Mouse (Mus musculus) ES-E14 (cell line): ENCODE data around the gene Frem1. TPM values are rescaled to one million over a fixed set of nuclear protein-coding genes. Genes with fewer than 3 reads are reported as not detected.

Experiments
- DNase-seq: peaks from one replicate; pipeline ENCODE4 v3.0.0-alpha.2; 2013; ENCODE audit warnings: low read depth, low spot score
- H3K27ac ChIP-seq: 2 replicates; pipeline ENCODE4 v1.5.1; 2012; ENCODE audit warnings: low read depth, mild to moderate bottlenecking, low read length, moderate library complexity, mixed read lengths; ENCODE audit not compliant: poor library complexity, insufficient read depth, severe bottlenecking
- H3K36me3 ChIP-seq: 2 replicates; pipeline ENCODE4 v1.6.1; 2012; ENCODE audit warnings: mild to moderate bottlenecking, low read length, moderate library complexity, mixed read lengths; ENCODE audit not compliant: control insufficient read depth, poor library complexity, insufficient read depth, severe bottlenecking
- H3K4me1 ChIP-seq, 2 experiments: fragments of 150-350 bp in 1 of 2; sonication (generic) in 1 of 2; 2 replicates each; pipeline ENCODE4 v1.6.1; 2012; ENCODE audit warnings: low read length in 2 of 2, mild to moderate bottlenecking in 1 of 2, mixed read lengths in 1 of 2; ENCODE audit not compliant: control insufficient read depth in 2 of 2, insufficient read depth in 2 of 2, poor library complexity in 1 of 2
- H3K4me3 ChIP-seq, 2 experiments: fragments of 150-350 bp in 1 of 2; sonication (generic) in 1 of 2; 2 replicates each; pipeline ENCODE4 v1.5.1; 2012; ENCODE audit warnings: low read length in 2 of 2, low read depth in 1 of 2, mild to moderate bottlenecking in 1 of 2, mixed read lengths in 1 of 2; ENCODE audit not compliant: insufficient read depth in 1 of 2, poor library complexity in 1 of 2, severe bottlenecking in 1 of 2
- H3K9ac ChIP-seq: 2 replicates; pipeline ENCODE4 v1.6.1; 2012; ENCODE audit warnings: low read depth, mild to moderate bottlenecking, low read length, mixed read lengths; ENCODE audit not compliant: poor library complexity, insufficient read depth, severe bottlenecking
- H3K9me3 ChIP-seq: fragments of 150-350 bp; sonication (generic); 2 replicates; pipeline ENCODE4 v1.6.1; 2012; ENCODE audit warnings: low read depth, mild to moderate bottlenecking, low read length; ENCODE audit not compliant: control insufficient read depth, insufficient read depth
- CHD2 ChIP-seq: IDR thresholded peaks from 2 replicates; pipeline ENCODE4 v1.6.1; 2014; ENCODE audit warnings: mild to moderate bottlenecking, low read depth, low read length, inconsistent platforms
- HCFC1 ChIP-seq: IDR thresholded peaks from 2 replicates; pipeline ENCODE4 v1.6.1; 2012; ENCODE audit warnings: low read length, inconsistent platforms, borderline replicate concordance; ENCODE audit not compliant: insufficient read depth
- in situ Hi-C, 2 experiments: fragments of 600-800 bp; cut with MboI; formaldehyde crosslinking; loops; one replicate each; pipeline ENCODE4 v1.15.1; 2025; ENCODE audit warnings: low sequenced_read_pairs in 2 of 2, inconsistent platforms in 1 of 2; ENCODE audit not compliant: unreplicated experiment in 2 of 2
- total RNA-seq: library from RNA; depleted of rRNA; stranded (reverse); fragments of 300-350 nt; gene quantifications from 2 replicates; pipeline ENCODE4 v1.2.3, GENCODE M21; 2012; rRNA removed

The Frem1 gene
- total RNA-seq, 1 experiment: 0.58 TPM

GRCm38 (mm10) chr4:82848552-82849234 lies 203.4 kb downstream of the Frem1 start:
- Histone ChIP-seq H3K4me3 (no peak overlapping the region), H3K9me3 (no peaks in the 10 kb centered on the region), H3K9ac (no peak overlapping the region), H3K4me1 (peaks cover 0 to 2% of the 10 kb centered on the region in 2 experiments; a peak in 1 of 4 replicates), H3K36me3 (no peaks in the 10 kb centered on the region), H3K27ac (no peak overlapping the region)
- DNase-seq: no peak
- in situ Hi-C loops: no loop called here
- TF ChIP-seq HCFC1 (no peak), CHD2 (no peak)

Other genes starting within 250 kb of the Frem1 start
- gene Zdhhc21, start 192.4 kb downstream of the Frem1 start, total RNA-seq: 17.6 and 18.7 TPM in 2 replicates
- gene Cer1, start 167.2 kb downstream of the Frem1 start, total RNA-seq: not detected in 2 replicates